Mouse (Mus musculus): ENCODE measurements around the gene Emilin1. TPM values are rescaled to one million over a fixed set of nuclear protein-coding genes. Genes with fewer than 3 reads are reported as not detected.

Emilin1 gene
- polyA plus RNA-seq, 1 experiment from 2014 or later: 42.7 TPM

DNA sequence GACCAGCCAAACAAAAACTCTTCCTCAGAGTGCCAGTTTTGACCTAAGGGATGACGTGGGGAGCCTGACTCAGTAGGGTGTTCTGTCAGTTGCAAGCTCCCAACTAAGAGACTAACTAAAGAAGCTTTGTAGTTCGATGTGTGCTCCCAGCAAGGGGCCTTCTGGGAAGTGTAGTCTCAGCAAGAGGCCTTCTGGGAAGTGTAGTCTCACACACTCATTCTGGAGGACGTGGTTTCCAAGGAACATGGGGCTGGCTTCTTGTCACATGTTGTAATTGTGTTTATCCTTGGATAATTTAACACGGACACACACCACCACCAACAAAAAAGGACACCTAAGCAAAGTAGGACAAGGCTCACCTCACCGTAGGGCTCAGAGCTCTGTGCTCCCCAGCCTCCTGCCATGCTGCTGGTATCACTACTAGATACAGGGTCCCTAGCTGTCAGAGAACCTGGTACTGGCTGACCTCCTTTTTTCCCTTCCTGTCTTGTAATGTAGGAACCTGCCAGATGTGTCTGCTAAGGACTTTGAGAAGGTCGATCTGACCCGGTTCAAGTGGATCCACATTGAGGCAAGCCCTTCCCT, 14.8 kb downstream of the Emilin1 start:
- DNase-seq: no peak
- 0 out of 2 replicates have a peak, but pooled peaks cover 9% of the 10 kb centered on the region for H3K36me3 ChIP-seq
- H3K27ac ChIP-seq: no peak overlapping the region
- H3K9ac ChIP-seq: no peak overlapping the region
- no peak for ATAC-seq (ENCODE audit: low read depth)
- H3K4me1 ChIP-seq (replicated peaks): peaks cover 24% of the 10 kb centered on the region
- H3K27me3 ChIP-seq: no peaks in the 10 kb centered on the region
- WGBS (ENCODE audit: insufficient replicate concordance): 42% methylated on average over 7 of the region's 7 CpGs
- no peak overlapping the region for H3K4me2 ChIP-seq
- no peak overlapping the region for H3K4me3 ChIP-seq (replicated peaks)
- no peaks in the 10 kb centered on the region for H3K9me3 ChIP-seq (replicated peaks)

DNA sequence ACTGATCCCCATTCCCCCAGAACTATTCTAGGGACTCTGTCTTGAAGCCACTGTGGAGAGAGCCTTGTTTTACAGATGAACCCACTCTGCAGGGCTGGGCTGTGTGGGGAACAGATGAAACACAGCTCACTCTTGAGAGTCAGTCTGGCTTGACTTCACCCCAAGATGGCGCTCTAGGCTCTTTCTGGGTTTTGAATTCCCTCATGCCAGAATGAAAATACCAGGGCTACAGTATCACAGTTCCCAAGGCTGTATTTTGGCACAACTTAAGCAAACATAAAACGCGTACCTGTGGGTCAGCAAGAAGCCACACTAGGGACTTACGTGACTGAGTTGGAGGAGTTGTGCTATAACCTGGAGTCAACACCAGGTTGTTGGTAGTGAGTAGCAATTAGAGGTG, 16.9 kb downstream of the Emilin1 start:
- no peak for DNase-seq
- ATAC-seq (ENCODE audit: low read depth): 0 out of 2 replicates have a peak, but pooled peaks have one; percentile 21
- Histone ChIP-seq H3K9ac (no peak overlapping the region), H3K27me3 (no peaks in the 10 kb centered on the region), H3K4me3 (replicated peaks) (no peak overlapping the region), H3K9me3 (replicated peaks) (no peaks in the 10 kb centered on the region), H3K27ac (no peak overlapping the region), H3K4me1 (replicated peaks) (0 out of 2 replicates have a peak, but pooled peaks cover 8% of the 10 kb centered on the region), H3K4me2 (no peak overlapping the region), H3K36me3 (no peaks in the 10 kb centered on the region)
- WGBS (ENCODE audit: insufficient replicate concordance): 64% methylated on average over 4 of the region's 4 CpGs

DNA sequence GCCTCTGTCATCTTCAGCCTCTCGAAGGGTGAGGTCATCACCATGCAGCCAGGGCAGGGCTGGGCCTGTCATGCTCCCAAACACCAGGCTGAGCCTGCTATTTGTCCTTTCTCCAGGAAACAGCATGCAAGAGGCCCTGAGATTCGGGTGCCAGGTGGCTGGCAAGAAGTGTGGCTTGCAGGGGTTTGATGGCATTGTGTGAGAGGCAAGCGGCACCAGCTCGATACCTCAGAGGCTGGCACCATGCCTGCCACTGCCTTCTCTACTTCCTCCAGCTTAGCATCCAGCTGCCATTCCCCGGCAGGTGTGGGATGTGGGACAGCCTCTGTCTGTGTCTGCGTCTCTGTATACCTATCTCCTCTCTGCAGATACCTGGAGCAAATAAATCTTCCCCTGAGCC, 17.6 kb downstream of the Emilin1 start:
- ATAC-seq (ENCODE audit: low read depth) (no peak), DNase-seq (no peak)
- Histone ChIP-seq H3K36me3 (no peaks in the 10 kb centered on the region), H3K4me3 (replicated peaks) (no peak overlapping the region), H3K27me3 (no peaks in the 10 kb centered on the region), H3K9me3 (replicated peaks) (no peaks in the 10 kb centered on the region), H3K4me1 (replicated peaks) (0 out of 2 replicates have a peak, but pooled peaks cover 8% of the 10 kb centered on the region), H3K4me2 (no peak overlapping the region), H3K27ac (no peak overlapping the region), H3K9ac (no peak overlapping the region)
- WGBS (ENCODE audit: insufficient replicate concordance): 74% methylated on average over 6 of the region's 6 CpGs

DNA sequence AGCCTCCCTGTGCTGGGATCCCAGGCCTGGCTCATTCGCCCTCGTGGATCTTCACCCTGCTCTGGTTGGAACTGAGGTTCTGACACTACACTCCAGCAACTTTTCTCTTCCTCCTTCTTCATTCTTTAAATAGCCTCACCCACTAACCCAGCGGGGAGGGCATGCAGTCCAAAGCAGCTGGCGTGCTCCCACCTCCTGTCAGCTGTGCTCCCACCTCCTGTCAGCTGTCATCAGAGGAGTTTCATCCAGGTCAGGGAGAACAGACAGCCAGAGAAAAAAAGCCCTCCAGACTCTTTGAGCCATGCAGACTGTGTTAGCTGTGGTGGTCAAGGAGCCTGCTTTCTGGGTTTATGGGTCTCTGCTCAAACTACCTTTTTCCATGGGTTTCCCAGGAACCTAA, 18.2 kb downstream of the Emilin1 start:
- no peaks in the 10 kb centered on the region for H3K9me3 ChIP-seq (replicated peaks)
- H3K4me3 ChIP-seq (replicated peaks): no peak overlapping the region
- no peaks in the 10 kb centered on the region for H3K36me3 ChIP-seq
- H3K4me1 ChIP-seq (replicated peaks): 0 out of 2 replicates have a peak, but pooled peaks cover 8% of the 10 kb centered on the region
- 62% methylated on average over 4 of the region's 4 CpGs for WGBS (ENCODE audit: insufficient replicate concordance)
- H3K27ac ChIP-seq: no peak overlapping the region
- H3K27me3 ChIP-seq: no peaks in the 10 kb centered on the region
- DNase-seq (no peak), ATAC-seq (ENCODE audit: low read depth) (no peak)
- H3K4me2 ChIP-seq: no peak overlapping the region
- no peak overlapping the region for H3K9ac ChIP-seq

DNA sequence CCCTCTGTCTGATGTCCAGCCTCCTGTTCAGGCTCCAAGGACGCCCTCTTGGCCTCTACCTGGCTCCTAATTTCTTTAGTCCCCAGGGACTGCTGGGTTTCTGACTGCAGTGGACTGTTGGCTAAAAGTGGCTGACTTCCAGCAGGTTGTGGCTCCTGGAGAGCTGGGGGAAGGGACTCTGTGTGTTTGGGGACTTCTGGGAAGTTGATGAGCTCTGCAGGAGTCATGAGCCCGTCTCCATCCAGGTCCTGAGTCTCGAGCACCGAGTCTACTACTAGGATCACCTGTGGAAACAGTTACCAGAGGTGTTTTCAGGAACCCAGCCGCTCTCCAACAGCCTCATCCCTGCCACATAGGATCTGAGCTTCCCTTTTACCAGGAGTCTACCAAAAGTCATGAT, 20.5 kb downstream of the Emilin1 start:
- Histone ChIP-seq H3K27ac (no peak overlapping the region), H3K4me1 (replicated peaks) (no peaks in the 10 kb centered on the region), H3K36me3 (no peaks in the 10 kb centered on the region), H3K4me2 (no peak overlapping the region), H3K27me3 (no peaks in the 10 kb centered on the region), H3K4me3 (replicated peaks) (no peak overlapping the region), H3K9me3 (replicated peaks) (no peaks in the 10 kb centered on the region), H3K9ac (no peak overlapping the region)
- DNase-seq: no peak
- WGBS (ENCODE audit: insufficient replicate concordance): 57% methylated on average over 5 of the region's 5 CpGs
- no peak for ATAC-seq (ENCODE audit: low read depth)

DNA sequence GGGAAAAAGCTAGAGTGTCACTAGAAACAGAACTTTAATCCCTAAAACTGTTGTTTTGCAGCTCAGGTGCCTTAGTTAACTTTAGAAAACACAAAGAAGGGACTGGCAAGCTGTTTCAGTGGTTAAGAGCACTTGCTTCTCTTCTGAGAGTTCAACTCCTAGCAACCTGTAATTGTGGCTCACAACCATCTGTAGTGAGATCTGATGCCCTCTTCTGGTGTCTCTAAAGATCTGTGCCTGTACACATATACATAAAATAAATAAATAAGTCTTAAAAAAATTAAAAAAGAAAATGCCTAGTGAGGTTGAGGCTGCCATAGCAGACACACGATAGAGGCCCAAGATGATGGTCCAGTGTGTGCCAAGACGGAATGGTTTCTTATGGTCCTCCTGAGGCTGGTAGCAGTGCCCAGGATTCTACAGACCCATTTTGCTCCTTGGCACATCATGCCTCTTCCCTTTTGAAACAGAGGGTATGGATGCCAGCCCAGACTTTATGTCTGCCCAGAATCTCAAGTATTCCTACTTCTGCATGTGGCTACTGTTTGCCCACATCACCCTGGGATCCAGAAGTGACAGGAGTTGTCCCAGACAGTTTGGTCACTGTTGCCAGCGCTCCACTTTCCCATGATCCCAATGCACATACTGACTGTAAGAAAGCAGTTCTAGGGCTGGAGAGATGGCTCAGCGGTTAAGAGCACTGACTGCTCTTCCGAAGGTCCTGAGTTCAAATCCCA, 21.7 kb downstream of the Emilin1 start:
- no peak overlapping the region for H3K9ac ChIP-seq
- no peaks in the 10 kb centered on the region for H3K9me3 ChIP-seq (replicated peaks)
- H3K27ac ChIP-seq: no peak overlapping the region
- H3K4me3 ChIP-seq (replicated peaks): no peak overlapping the region
- WGBS (ENCODE audit: insufficient replicate concordance): 76% methylated on average over 5 of the region's 5 CpGs
- no peaks in the 10 kb centered on the region for H3K4me1 ChIP-seq (replicated peaks)
- H3K36me3 ChIP-seq: no peaks in the 10 kb centered on the region
- ATAC-seq (ENCODE audit: low read depth): no peak
- no peak for DNase-seq
- no peaks in the 10 kb centered on the region for H3K27me3 ChIP-seq
- H3K4me2 ChIP-seq: no peak overlapping the region

DNA sequence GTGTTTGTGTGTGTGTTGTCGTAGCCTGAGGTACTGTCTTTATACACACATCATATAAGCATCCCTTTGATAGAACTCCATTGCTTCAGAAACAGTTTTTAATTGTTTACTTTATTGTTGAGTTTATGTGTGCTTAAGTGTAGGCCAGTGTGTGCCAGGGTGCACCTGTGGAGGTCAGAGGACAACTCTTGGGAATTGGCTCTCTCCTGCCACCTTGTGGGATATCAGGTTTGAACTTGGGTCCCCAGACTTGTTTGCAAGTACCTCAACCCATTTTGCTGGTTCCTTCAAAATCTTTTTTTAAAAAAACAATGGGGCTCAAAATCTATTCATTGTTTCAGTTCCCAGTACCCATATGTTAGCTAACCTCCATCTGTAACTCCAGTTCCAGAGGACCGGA, 29.8 kb downstream of the Emilin1 start:
- no peak for ATAC-seq (ENCODE audit: low read depth)
- no peak overlapping the region for H3K4me3 ChIP-seq (replicated peaks)
- 81% methylated on average over 2 of the region's 2 CpGs for WGBS (ENCODE audit: insufficient replicate concordance)
- no peak overlapping the region for H3K27ac ChIP-seq
- H3K4me2 ChIP-seq: no peak overlapping the region
- DNase-seq: no peak
- no peaks in the 10 kb centered on the region for H3K9me3 ChIP-seq (replicated peaks)
- no peaks in the 10 kb centered on the region for H3K36me3 ChIP-seq
- no peak overlapping the region for H3K9ac ChIP-seq
- H3K4me1 ChIP-seq (replicated peaks): peaks cover 10% of the 10 kb centered on the region
- peaks cover 29% of the 10 kb centered on the region for H3K27me3 ChIP-seq

DNA sequence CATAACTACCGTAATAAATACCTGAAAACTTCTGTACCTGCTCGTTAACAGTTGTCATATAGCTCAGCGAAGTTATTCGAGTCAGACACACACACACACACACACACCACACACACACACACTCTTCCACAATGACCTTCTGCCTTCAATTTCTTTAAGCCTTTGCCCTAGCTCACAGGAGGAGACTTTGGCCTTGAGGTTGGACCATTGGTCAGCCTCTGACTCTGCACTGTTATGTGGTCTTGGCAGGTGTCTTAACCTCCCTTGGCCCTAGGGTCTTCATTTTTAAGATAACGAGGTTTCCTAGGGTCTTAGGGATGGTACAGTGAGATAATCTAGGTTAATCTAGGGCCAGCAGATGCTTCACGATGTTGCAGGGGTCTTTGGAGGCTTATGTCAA, 31.1 kb downstream of the Emilin1 start:
- Histone ChIP-seq H3K27me3 (peaks cover 29% of the 10 kb centered on the region), H3K27ac (no peak overlapping the region), H3K4me1 (replicated peaks) (peaks cover 18% of the 10 kb centered on the region), H3K9me3 (replicated peaks) (no peaks in the 10 kb centered on the region), H3K36me3 (no peaks in the 10 kb centered on the region), H3K4me3 (replicated peaks) (peak overlapping the region; percentile 49; the same call in 1 of the 2 replicates), H3K4me2 (peak overlapping the region; percentile 66; the same call in 1 of the 2 replicates), H3K9ac (no peak overlapping the region)
- whole genome bisulfite sequencing (ENCODE audit: insufficient replicate concordance): 67% methylated on average over 6 of the region's 6 CpGs
- ATAC-seq (ENCODE audit: low read depth) (no peak), DNase-seq (no peak)

DNA sequence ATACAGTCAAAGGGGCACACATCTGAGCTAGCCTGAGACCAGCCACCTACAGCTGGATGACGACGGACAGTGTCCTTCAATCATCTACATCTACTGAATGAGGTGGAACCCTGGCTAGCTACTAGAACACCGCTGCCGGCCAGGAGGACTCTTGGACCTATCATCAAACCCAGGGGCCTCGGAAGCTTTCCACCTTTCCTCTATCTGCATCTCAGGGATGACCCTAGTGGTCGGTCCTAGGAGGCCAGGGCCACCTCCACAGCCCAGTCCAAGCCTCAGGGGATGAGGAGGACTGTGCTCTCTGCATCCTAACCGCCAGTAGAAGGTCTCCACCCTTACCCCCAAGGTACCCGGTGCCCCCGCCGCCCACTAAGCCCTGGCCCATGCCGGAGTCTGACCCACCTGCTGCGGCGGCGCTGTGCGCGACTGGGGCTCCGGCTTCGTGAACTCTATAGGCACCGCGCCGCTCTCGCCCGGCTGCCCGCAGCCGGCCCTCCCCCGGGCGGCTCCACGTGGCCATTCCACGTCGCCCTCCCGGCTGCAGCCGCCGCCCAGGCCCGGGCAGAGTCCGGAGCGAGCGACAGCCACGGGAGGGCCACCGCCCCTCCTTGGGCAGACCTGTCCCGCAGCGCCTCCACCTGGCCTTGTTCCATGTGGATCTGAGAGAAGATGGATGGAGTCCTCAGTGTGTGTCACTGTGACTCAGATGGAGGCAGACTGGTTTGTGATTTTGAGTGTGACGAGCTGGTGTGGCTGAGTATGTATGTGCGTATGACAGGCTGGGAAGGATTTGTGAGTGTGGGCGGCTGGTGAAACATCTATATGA, 32.0 kb downstream of the Emilin1 start, which contains the start of gene Cgref1:
TSS of gene Cgref1 (minus strand) at position 636 of the 826 bp plus-strand sequence.
- ATAC-seq (ENCODE audit: low read depth) (no peak; the same call in 1 of the 2 replicates), DNase-seq (peak; percentile 30)
- Histone ChIP-seq H3K9me3 (replicated peaks) (no peaks in the 10 kb centered on the region), H3K4me2 (peak within 1 kb of the TSS; percentile 66), H3K36me3 (no peaks in the 10 kb centered on the region), H3K9ac (peak within 1 kb of the TSS; percentile 62), H3K27ac (no peak within 1 kb of the TSS), H3K27me3 (peaks cover 29% of the 10 kb centered on the region), H3K4me3 (replicated peaks) (peak within 1 kb of the TSS; percentile 49), H3K4me1 (replicated peaks) (peaks cover 24% of the 10 kb centered on the region)
- WGBS (ENCODE audit: insufficient replicate concordance): 8% methylated on average over 44 of the region's 44 CpGs

DNA sequence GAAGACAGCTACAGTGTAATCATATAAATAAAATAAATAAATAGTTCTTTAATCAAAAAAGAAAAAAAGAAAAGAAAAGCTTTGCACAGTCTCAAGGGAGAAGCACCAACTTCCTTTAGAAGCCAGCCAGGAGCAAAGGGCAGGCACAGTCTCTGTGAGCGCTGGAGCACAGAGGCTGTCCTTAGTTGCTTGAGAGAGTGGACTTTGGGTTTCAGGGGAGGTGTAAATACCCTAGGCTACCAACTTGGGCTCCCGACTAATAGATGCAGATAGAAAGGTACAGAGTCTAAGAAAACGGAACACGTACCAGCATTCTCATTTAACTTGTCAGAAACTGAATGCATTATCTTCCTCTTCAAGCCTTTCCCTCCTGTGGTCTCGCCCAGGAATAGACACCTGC, 35.4 kb downstream of the Emilin1 start:
- Histone ChIP-seq H3K9ac (no peak overlapping the region), H3K4me2 (no peak overlapping the region)
- no peak for ATAC-seq (ENCODE audit: low read depth)

DNA sequence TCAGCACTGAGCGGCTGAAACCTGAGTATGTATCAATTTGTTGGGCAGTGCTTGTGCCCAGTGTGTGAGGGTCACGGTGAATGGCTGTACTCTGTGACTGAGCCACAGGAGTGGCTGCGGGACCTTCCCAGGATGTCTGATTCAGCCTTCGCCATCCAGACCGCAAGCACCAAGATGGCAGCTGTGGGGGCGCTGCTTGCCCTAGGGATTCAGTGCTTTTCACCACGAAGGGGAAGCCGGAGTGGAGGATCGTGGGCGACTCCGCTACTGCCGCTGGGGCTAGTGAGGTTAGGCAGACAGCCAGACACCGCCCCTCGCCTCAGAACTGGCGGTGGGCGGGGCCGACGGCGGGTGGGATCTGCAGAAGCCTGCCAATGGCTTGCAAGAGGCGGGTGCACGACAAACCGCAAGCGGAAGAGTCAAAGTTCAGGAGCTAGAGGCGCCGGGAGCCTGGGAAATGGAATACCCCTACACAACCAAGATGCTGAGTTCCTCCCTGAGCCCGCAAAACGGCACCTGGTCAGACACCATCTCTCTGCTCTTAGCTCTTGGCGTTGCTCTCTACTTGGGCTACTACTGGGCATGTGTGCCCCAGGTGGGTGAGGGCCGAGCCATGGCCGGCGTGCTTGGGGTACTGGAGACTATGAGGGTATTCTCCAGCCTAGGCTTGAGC, 36.6 kb downstream of the Emilin1 start:
- H3K4me2 ChIP-seq: peak overlapping the region; percentile 88
- DNase-seq: peak; percentile 91
- peak overlapping the region; percentile 76 for H3K4me3 ChIP-seq (replicated peaks)
- H3K9ac ChIP-seq: peak overlapping the region; percentile 79
- peaks cover 24% of the 10 kb centered on the region for H3K36me3 ChIP-seq
- no peaks in the 10 kb centered on the region for H3K9me3 ChIP-seq (replicated peaks)
- peak overlapping the region; percentile 68 for H3K27ac ChIP-seq
- WGBS (ENCODE audit: insufficient replicate concordance): under 1% methylated on average over 31 of the region's 31 CpGs
- ATAC-seq (ENCODE audit: low read depth): peak; percentile 89
- peaks cover 21% of the 10 kb centered on the region for H3K27me3 ChIP-seq
- peaks cover 30% of the 10 kb centered on the region for H3K4me1 ChIP-seq (replicated peaks)

More for the DNA sequence above, 35.4 kb downstream of the Emilin1 start:
- Histone ChIP-seq H3K36me3 (peaks cover 13% of the 10 kb centered on the region), H3K27ac (no peak overlapping the region), H3K27me3 (peaks cover 29% of the 10 kb centered on the region), H3K4me3 (replicated peaks) (no peak overlapping the region), H3K9me3 (replicated peaks) (no peaks in the 10 kb centered on the region), H3K4me1 (replicated peaks) (peaks cover 33% of the 10 kb centered on the region)
- WGBS (ENCODE audit: insufficient replicate concordance): 57% methylated on average over 5 of the region's 5 CpGs
- no peak for DNase-seq

All from liver, embryonic 13.5 days (tissue).